Mouse (Mus musculus) liver, adult 2 months (tissue): ENCODE data around the gene Fzr1. TPM values are rescaled to one million over a fixed set of nuclear protein-coding genes. Genes with fewer than 3 reads are reported as not detected.

Experiments used
- DNase-seq: peaks from one replicate; pipeline ENCODE4 v3.0.0-alpha.2; 2011; ENCODE audit warnings: low read depth, low spot score; ENCODE audit errors: extremely low read depth
- H3K27ac ChIP-seq: fragments of 200-500 bp; replicated peaks from 2 replicates; pipeline ENCODE4 v1.5.1; 2012; ENCODE audit warnings: low read depth, mild to moderate bottlenecking, control low read depth, inconsistent platforms, low read length; ENCODE audit not compliant: insufficient read depth
- H3K27me3 ChIP-seq: fragments of 200-500 bp; 2 replicates; pipeline ENCODE4 v1.6.1; 2012; ENCODE audit warnings: mild to moderate bottlenecking, moderate library complexity, low read length, inconsistent platforms; ENCODE audit not compliant: control insufficient read depth, insufficient read depth
- H3K36me3 ChIP-seq: fragments of 200-500 bp; 2 replicates; pipeline ENCODE4 v1.6.1; 2012; ENCODE audit warnings: low read length, inconsistent platforms; ENCODE audit not compliant: control insufficient read depth, insufficient read depth
- H3K4me1 ChIP-seq: fragments of 200-500 bp; 2 replicates; pipeline ENCODE4 v1.6.1; 2011; ENCODE audit warnings: low read length; ENCODE audit not compliant: control insufficient read depth, insufficient read depth
- H3K4me3 ChIP-seq: fragments of 200-500 bp; 2 replicates; pipeline ENCODE4 v1.5.1; 2011; ENCODE audit warnings: low read depth, mild to moderate bottlenecking, control low read depth, low read length, moderate library complexity; ENCODE audit not compliant: insufficient read depth
- H3K79me2 ChIP-seq: fragments of 200-500 bp; 2 replicates; pipeline ENCODE4 v1.6.1; 2012; ENCODE audit warnings: inconsistent platforms, mild to moderate bottlenecking, low read length, moderate library complexity; ENCODE audit not compliant: control insufficient read depth, insufficient read depth
- H3K9ac ChIP-seq: fragments of 200-500 bp; 2 replicates; pipeline ENCODE4 v1.6.1; 2012; ENCODE audit warnings: low read depth, mild to moderate bottlenecking, control low read depth, inconsistent platforms, low read length
- CTCF ChIP-seq: fragments of 200-500 bp; IDR thresholded peaks from 2 replicates; pipeline ENCODE4 v1.5.1; 2011; ENCODE audit warnings: low read depth, low read length, control low read depth
- POLR2A ChIP-seq: fragments of 200-500 bp; IDR thresholded peaks from 2 replicates; pipeline ENCODE4 v1.6.1; 2011; ENCODE audit warnings: low read length, control low read depth; ENCODE audit not compliant: insufficient read depth; ENCODE audit errors: extremely low read depth
- WGBS: fragments of 180-500 bp; shearing (Covaris S2); methylation state at CpG from one replicate; pipeline ENCODE4 v1.1.7; 2018; 5-methylcytosine and 5-hydroxymethylcytosine counted together
- polyA plus RNA-seq: library from polyadenylated mRNA; depleted of rRNA; stranded (reverse); fragments of >200 nt; gene quantifications from 2 replicates; pipeline ENCODE4 v1.2.3, GENCODE M21; 2012
- total RNA-seq: library from RNA; depleted of rRNA; stranded (reverse); fragments of >200 nt; gene quantifications from 2 replicates; pipeline ENCODE4 v1.2.3, GENCODE M21; 2014

Fzr1 gene
- total and polyA plus RNA-seq, 2 experiments, result 6.2 to 29.9 TPM

DNA sequence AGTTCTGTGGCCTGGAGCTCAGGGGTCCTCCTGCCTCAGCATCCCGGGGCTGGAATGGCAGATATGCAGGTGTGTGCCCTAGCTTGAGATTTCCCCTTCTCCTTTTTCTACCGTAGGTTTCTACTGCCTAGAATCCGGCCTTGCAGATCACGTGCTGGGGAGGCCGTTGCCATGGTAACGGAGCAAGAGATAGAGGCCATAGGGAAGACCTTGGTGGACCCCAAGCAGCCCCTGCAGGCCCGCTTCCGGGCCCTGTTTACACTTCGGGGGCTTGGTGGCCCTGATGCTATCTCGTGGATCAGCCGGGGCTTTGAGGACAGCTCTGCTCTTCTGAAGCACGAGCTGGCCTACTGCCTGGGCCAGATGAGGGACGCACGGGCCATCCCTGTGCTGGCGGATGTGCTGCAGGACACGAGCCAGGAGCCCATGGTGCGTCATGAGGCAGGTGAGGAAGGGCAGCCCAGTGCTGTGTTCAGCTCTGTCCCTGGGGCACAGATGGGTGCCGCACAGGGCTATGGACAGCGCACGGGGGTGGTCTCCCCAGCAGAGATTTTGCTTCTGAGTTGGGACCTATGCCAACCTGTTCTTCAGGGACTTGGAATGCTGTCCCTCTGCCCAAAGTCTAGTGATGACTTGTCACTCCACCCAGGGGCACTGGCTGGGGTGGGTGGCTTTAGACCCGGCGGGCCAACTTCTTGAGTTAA lies 7.4 kb upstream of the Fzr1 start:
- Histone ChIP-seq H3K4me1 (peaks cover 14% of the 10 kb centered on the region), H3K36me3 (0 out of 2 replicates have a peak, but pooled peaks cover 1% of the 10 kb centered on the region), H3K27ac (no peak overlapping the region), H3K4me3 (no peak overlapping the region), H3K27me3 (no peaks in the 10 kb centered on the region), H3K9ac (no peak overlapping the region), H3K79me2 (peaks cover 13% of the 10 kb centered on the region)
- no peak for DNase-seq
- WGBS, result 52% methylated on average over 22 of the region's 22 CpGs
- TF ChIP-seq CTCF, result no peak
- no peak for TF ChIP-seq POLR2A

DNA sequence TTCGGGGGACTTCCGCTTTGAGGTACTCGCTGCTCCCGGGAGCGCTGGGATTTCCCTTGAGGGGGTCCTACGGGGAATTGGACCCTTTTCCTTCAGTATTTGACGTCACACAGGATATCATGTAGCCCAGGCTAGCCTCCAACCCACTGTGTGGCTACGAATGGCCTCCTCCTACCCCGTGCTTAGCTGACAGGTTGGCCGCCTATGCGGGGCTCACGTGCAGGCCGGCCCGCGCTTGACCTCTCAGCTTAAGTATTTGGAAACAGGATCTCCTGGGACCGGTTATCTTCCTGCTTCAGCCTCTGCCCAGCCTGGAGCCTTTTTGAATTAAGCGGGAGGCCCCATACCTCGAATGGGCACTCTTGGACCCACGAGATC lies 6.3 kb upstream of the Fzr1 start:
- Histone ChIP-seq H3K79me2 (peaks cover 13% of the 10 kb centered on the region), H3K4me1 (peaks cover 14% of the 10 kb centered on the region), H3K27ac (peak overlapping the region; percentile 70), H3K4me3 (peak overlapping the region; percentile 88), H3K9ac (peak overlapping the region; percentile 89), H3K36me3 (0 out of 2 replicates have a peak, but pooled peaks cover 1% of the 10 kb centered on the region), H3K27me3 (no peaks in the 10 kb centered on the region)
- WGBS, result under 1% methylated on average over 19 of the region's 19 CpGs
- TF ChIP-seq CTCF, result no peak
- TF ChIP-seq POLR2A, result no peak
- no peak for DNase-seq

DNA sequence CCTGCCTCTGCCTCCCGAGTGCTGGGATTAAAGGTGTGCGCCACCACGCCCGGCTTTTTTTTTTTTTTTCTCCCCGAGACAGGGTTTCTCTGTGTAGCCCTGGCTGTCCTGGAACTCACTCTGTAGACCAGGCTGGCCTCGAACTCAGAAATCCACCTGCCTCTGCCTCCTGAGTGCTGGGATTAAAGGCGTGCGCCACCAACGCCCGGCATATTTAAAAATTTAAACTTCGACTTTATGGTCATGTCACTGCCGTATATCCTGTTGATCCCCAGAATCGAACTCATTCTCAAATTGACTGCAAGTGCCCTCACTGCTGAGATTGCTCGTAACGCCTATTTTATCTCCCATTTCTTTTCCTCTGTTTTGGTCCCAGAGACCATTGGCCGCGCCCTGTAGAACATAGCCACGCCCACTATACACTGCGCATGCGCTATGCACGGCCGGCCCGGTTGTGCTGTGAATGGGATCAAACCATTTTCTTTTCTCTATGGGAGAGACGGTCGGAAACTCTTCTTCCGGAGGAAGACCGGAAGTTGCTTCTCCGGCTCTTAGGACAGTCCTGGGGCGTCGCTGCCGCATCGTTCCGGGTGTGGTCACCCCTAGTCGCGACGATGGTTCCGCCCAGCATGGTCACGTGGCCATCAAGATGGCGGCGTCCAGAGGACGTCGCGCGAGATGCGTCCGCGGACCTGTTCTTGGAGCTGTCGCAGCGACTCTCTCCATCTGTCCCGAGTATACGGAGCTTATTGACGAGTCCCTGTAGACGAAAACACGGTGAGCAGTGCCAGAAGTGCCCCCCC lies 5.7 kb upstream of the Fzr1 start, which contains the start of the genes Dohh and Gm48551:
Dohh (plus strand) TSS at position 627 of the 803 bp plus-strand sequence.
Gm48551 (plus strand) TSS at position 665 of the 803 bp plus-strand sequence.
- peaks cover 11% of the 10 kb centered on the region for H3K4me1 ChIP-seq
- TF ChIP-seq POLR2A (peak; percentile 84), CTCF (no peak)
- H3K9ac ChIP-seq, result peak within 1 kb of the TSS; percentile 89
- H3K4me3 ChIP-seq, result peak within 1 kb of the TSS; percentile 88
- DNase-seq, result peak; percentile 97
- peak within 1 kb of the TSS; percentile 70 for H3K27ac ChIP-seq
- peaks cover 13% of the 10 kb centered on the region for H3K79me2 ChIP-seq
- no peaks in the 10 kb centered on the region for H3K27me3 ChIP-seq
- 3% methylated on average over 52 of the region's 54 CpGs for WGBS
- 0 out of 2 replicates have a peak, but pooled peaks cover 1% of the 10 kb centered on the region for H3K36me3 ChIP-seq

- DNase-seq, result no peak
- no peaks in the 10 kb centered on the region for H3K36me3 ChIP-seq
- no peak for TF ChIP-seq POLR2A
- no peak for TF ChIP-seq CTCF
- no peaks in the 10 kb centered on the region for H3K27me3 ChIP-seq
- no peak overlapping the region for H3K9ac ChIP-seq
- H3K79me2 ChIP-seq, result peaks cover 19% of the 10 kb centered on the region
- H3K4me1 ChIP-seq, result peaks cover 16% of the 10 kb centered on the region
- no peak overlapping the region for H3K27ac ChIP-seq
- H3K4me3 ChIP-seq, result no peak overlapping the region
- 70% methylated on average over 5 of the region's 5 CpGs for WGBS
These were observed 3.7 kb upstream of the Fzr1 start for GRCm38 (mm10) chr10:81382039-81382438.

GRCm38 (mm10) chr10:81379809-81380378 lies 1.6 kb upstream of the Fzr1 start:
- Histone ChIP-seq H3K27me3 (no peaks in the 10 kb centered on the region), H3K79me2 (peaks cover 19% of the 10 kb centered on the region), H3K36me3 (no peaks in the 10 kb centered on the region), H3K27ac (no peak overlapping the region), H3K4me3 (no peak overlapping the region), H3K4me1 (peaks cover 11% of the 10 kb centered on the region), H3K9ac (no peak overlapping the region)
- no peak for DNase-seq
- WGBS, result 89% methylated on average over 6 of the region's 6 CpGs
- TF ChIP-seq CTCF, result no peak
- no peak for TF ChIP-seq POLR2A
